Mouse (Mus musculus) right cerebral cortex, adult 2 months (tissue): ENCODE measurements at regions not wholly inside any gene's neighbourhood (a gene's known extent, or its start where the extent isn't known, plus 50 kb on each side); places are given as distances from the start of the nearest gene placed in this dataset.
"Not testable (repeated sequence)": the region's sequence is repeated elsewhere in the genome, so short reads cannot be mapped to it uniquely, and the experiment has no call there.

Experiments
- DNase-seq, 2 experiments: peaks; one replicate each; pipeline ENCODE4 v3.0.0; 2021 to 2022; ENCODE audit warnings: low spot score in 2 of 2

GRCm38 (mm10) chr3:6135754-6136153, 385.1 kb downstream of the Gm8797 start:
- not testable (repeated sequence) for DNase-seq

GRCm38 (mm10) chr3:6137374-6137773, 386.8 kb downstream of the Gm8797 start:
- DNase-seq, result no peak

DNA sequence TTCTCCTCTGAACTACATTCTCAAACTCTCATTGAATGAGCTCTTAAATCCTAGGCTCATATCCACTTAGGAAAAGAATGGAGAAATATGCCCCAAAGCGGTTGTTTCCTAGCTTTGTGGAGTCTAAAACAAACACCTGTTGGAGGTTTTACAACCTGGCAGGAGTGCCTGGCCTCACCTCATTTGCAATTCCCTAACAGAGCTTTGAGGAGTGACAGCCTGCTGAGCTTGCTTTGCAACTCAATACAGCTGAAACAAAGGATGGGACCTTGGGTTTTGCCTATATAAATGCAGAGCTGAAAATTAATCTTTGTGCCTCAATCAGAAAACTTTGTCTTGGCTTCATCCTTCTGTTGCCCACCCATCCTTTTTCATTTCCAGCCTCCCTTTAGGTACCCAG, 423.2 kb downstream of the Gm8797 start:
- DNase-seq, result no peak

GRCm38 (mm10) chr3:6182533-6182932, 431.9 kb downstream of the Gm8797 start:
- DNase-seq, result no peak

- no peak for DNase-seq
Observed at GRCm38 (mm10) chr3:6183400-6183799, 432.8 kb downstream of the Gm8797 start.

DNA sequence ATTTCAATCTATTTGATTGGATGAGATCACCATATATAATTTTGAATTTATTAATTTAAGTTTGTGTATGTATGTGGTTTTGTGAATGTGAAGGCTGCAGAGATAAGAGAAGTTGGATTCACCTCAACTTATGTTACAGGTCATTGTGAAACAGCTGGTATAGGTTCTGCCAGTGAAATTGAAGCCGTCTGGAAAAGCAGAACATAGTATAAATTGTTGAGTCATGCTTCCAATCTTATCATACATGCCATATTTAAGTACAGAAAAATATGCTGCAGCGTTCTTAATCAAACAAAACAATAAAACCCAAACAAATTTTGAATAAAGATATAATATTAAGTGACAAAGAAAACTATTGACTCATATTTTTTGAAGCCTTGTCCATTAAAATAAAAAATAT, 415.6 kb downstream of the 1700008P02Rik start:
- DNase-seq, result no peak

DNA sequence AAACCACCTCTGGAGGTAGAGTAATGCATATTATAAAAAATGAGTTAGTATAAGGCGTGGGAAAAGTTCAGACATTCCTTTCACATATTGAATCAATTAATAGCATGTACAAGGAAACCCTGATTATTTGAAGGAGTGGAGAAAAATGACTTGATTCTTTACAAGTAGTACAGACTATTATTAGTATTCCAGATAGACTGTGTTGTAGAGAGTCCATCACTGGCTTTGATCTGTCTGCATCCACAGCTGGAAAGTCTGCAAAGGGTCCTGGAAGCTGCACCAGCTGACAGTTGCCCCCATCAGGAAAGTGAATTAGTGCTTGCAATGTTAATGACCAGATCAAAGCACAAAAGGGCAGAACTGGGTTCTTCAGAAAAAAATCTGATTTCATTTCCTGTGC, 391.6 kb downstream of the 1700008P02Rik start:
- DNase-seq, result no peak
